Mouse (Mus musculus) liver, postnatal 0 days (tissue): ENCODE results near the gene Mef2a. TPM values are rescaled to one million over a fixed set of nuclear protein-coding genes. Genes with fewer than 3 reads are reported as not detected.
A peak's percentile ranks its signal among the peaks of the same experiment; 100 is the strongest.

Experiments used
- ATAC-seq: fragments of 200-750 bp; cut with Nextera tagmentation; 2 replicates; pipeline ENCODE4 v1.8.0; 2017; ENCODE audit warnings: mild to moderate bottlenecking, moderate library complexity
- DNase-seq: peaks from one replicate; pipeline ENCODE4 v3.0.0-alpha.2; 2016
- H3K27ac ChIP-seq: fragments of 300-500 bp; sonication (generic); 2 replicates; pipeline ENCODE4 v1.5.1; 2014; ENCODE audit warnings: antibody characterized with exemption, moderate library complexity, mild to moderate bottlenecking, low read depth
- H3K27me3 ChIP-seq: fragments of 300-500 bp; sonication (generic); 2 replicates; pipeline ENCODE4 v1.6.1; 2014; ENCODE audit warnings: low read length, control low read depth, mixed read lengths; ENCODE audit not compliant: insufficient read depth
- H3K36me3 ChIP-seq: fragments of 300-500 bp; sonication (generic); replicated peaks from 2 replicates; pipeline ENCODE4 v1.6.1; 2014; ENCODE audit warnings: mild to moderate bottlenecking, control low read depth, low read length, moderate library complexity, mixed read lengths; ENCODE audit not compliant: insufficient read depth
- H3K4me1 ChIP-seq: fragments of 300-500 bp; sonication (generic); 2 replicates; pipeline ENCODE4 v1.6.1; 2014; ENCODE audit warnings: antibody characterized with exemption, mild to moderate bottlenecking, control low read depth; ENCODE audit not compliant: insufficient read depth
- H3K4me2 ChIP-seq: fragments of 300-500 bp; sonication (generic); 2 replicates; pipeline ENCODE4 v1.6.1; 2014; ENCODE audit warnings: low read depth, mild to moderate bottlenecking, low read length, moderate library complexity, mixed read lengths
- H3K4me3 ChIP-seq: fragments of 300-500 bp; sonication (generic); 2 replicates; pipeline ENCODE4 v1.5.1; 2014; ENCODE audit warnings: low read depth, low read length
- H3K9ac ChIP-seq: fragments of 300-500 bp; sonication (generic); replicated peaks from 2 replicates; pipeline ENCODE4 v1.6.1; 2014; ENCODE audit warnings: mild to moderate bottlenecking, moderate library complexity
- H3K9me3 ChIP-seq: fragments of 300-500 bp; sonication (generic); 2 replicates; pipeline ENCODE4 v1.6.1; 2016; ENCODE audit warnings: mild to moderate bottlenecking, control low read depth, low read length, mixed read lengths
- CTCF ChIP-seq: sonication (generic); IDR thresholded peaks from 2 replicates; pipeline ENCODE4 v1.5.1; 2016; ENCODE audit warnings: antibody characterized with exemption, low read depth
- EP300 ChIP-seq: IDR thresholded peaks from 2 replicates; pipeline ENCODE4 v1.6.1; 2016; ENCODE audit warnings: antibody characterized with exemption, low read depth, mild to moderate bottlenecking
- WGBS: fragments of 180-500 bp; shearing (Covaris S2); extraction: QIAGEN DNeasy Blood & Tissue Kit; methylation state at CpG from one replicate; pipeline ENCODE4 v1.1.7; 2014; ENCODE audit not compliant: insufficient replicate concordance; 5-methylcytosine and 5-hydroxymethylcytosine counted together
- polyA plus RNA-seq: library from polyadenylated mRNA; unstranded; fragments of >200 nt; fragmentation: Nextera tagmentation; extraction: Ambion mirVana; gene quantifications from 2 replicates; pipeline ENCODE4 v1.2.1, GENCODE M21; 2015

The Mef2a gene
- polyA plus RNA-seq, 1 experiment from 2014 or later, result 10.7 TPM

DNA sequence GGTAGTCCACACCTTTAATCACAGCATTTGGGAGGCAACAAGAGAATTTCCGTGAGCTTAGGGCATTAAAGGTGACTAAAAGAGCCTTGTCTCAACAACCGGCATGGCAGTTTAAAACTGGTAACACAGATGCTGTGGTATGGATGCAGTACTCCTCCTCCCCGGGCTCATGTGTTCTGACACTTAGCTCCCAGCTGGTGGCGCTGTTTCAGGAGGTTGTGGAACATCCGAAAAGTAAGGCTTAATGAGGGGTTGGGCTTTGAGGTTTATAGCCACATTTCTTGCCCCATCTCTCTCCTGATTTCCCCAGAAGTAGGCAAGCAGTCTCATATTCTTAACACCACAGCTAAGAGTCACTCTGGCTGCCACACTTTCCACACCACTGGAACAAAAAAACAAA is 16.8 kb downstream of the Mef2a start:
- H3K4me3 ChIP-seq, result no peak overlapping the region
- DNase-seq (no peak), ATAC-seq (no peak)
- H3K4me2 ChIP-seq, result no peak overlapping the region
- no peaks in the 10 kb centered on the region for H3K27me3 ChIP-seq
- TF ChIP-seq CTCF (peak; percentile 46; the same call in 1 of the 2 replicates), EP300 (no peak)
- H3K9ac ChIP-seq, result no peak overlapping the region
- H3K36me3 ChIP-seq, result no peaks in the 10 kb centered on the region
- 89% methylated on average over 5 of the region's 5 CpGs for WGBS
- H3K9me3 ChIP-seq, result no peaks in the 10 kb centered on the region
- no peak overlapping the region for H3K27ac ChIP-seq
- 0 out of 2 replicates have a peak, but pooled peaks cover 6% of the 10 kb centered on the region for H3K4me1 ChIP-seq

DNA sequence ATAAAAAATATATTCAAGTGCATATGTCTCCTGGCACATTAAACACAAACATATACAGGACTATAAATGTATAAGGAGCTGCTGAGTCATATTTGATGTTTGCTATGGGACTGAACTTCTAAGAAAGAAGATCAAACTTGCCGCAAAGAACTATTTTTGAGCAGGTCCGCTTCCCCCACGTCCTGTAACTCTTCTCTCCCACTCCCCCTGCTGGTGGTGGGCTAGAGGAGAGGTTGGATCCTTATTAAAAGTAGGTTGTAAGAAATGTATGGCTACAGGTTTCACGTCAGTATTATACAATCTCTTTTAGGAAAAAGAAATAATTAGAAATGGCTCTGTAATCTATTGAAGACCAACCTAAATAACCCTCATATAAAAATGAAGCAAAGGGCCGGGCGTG is 19.0 kb downstream of the Mef2a start:
- 65% methylated on average over 6 of the region's 6 CpGs for WGBS
- peak; percentile 37 for DNase-seq
- no peak overlapping the region for H3K27ac ChIP-seq
- TF ChIP-seq EP300 (no peak), CTCF (peak; percentile 62)
- H3K9me3 ChIP-seq, result no peaks in the 10 kb centered on the region
- ATAC-seq, result no peak
- 0 out of 2 replicates have a peak, but pooled peaks cover 6% of the 10 kb centered on the region for H3K4me1 ChIP-seq
- H3K36me3 ChIP-seq, result no peaks in the 10 kb centered on the region; the same call in 1 of the 2 replicates
- H3K9ac ChIP-seq, result no peak overlapping the region
- H3K4me3 ChIP-seq, result no peak overlapping the region
- H3K4me2 ChIP-seq, result no peak overlapping the region
- no peaks in the 10 kb centered on the region for H3K27me3 ChIP-seq

- Histone ChIP-seq H3K36me3 (no peaks in the 10 kb centered on the region; the same call in 1 of the 2 replicates), H3K9me3 (no peaks in the 10 kb centered on the region), H3K4me2 (no peak overlapping the region), H3K4me1 (0 out of 2 replicates have a peak, but pooled peaks cover 6% of the 10 kb centered on the region), H3K27ac (no peak overlapping the region), H3K4me3 (no peak overlapping the region), H3K27me3 (no peaks in the 10 kb centered on the region), H3K9ac (no peak overlapping the region)
- DNase-seq (no peak), ATAC-seq (no peak)
- 66% methylated on average over 4 of the region's 4 CpGs for WGBS
- TF ChIP-seq EP300, result no peak
- no peak for TF ChIP-seq CTCF
These were observed 19.7 kb downstream of the Mef2a start for GRCm38 (mm10) chr7:67352989-67353388.

DNA sequence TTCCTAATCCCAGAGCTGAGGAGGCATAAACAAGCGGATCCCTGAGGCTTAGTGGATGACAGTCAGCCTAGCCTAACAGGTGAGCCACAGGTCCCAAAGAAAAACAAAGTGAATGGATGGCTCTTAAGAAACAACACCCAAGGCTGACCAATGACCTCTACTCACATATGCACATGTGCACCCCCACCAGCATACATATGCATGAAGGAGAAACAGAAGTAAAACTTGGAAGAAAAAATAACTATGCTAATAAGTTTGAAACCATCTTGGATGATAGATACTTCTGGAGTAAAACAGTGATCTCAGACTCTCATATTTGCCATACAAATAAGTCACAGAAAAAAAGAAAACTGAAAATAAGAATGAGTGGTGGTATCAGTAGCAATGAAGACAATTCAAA is 28.2 kb downstream of the Mef2a start:
- no peak overlapping the region for H3K4me3 ChIP-seq
- no peak for DNase-seq
- no peaks in the 10 kb centered on the region for H3K27me3 ChIP-seq
- no peak for ATAC-seq
- no peak for TF ChIP-seq EP300
- no peak for TF ChIP-seq CTCF
- no peaks in the 10 kb centered on the region for H3K9me3 ChIP-seq
- no peak overlapping the region for H3K4me2 ChIP-seq
- 91% methylated on average over 1 of the region's 1 CpGs for WGBS
- no peaks in the 10 kb centered on the region; the same call in 1 of the 2 replicates for H3K36me3 ChIP-seq
- H3K4me1 ChIP-seq, result no peaks in the 10 kb centered on the region
- no peak overlapping the region for H3K27ac ChIP-seq
- no peak overlapping the region for H3K9ac ChIP-seq

DNA sequence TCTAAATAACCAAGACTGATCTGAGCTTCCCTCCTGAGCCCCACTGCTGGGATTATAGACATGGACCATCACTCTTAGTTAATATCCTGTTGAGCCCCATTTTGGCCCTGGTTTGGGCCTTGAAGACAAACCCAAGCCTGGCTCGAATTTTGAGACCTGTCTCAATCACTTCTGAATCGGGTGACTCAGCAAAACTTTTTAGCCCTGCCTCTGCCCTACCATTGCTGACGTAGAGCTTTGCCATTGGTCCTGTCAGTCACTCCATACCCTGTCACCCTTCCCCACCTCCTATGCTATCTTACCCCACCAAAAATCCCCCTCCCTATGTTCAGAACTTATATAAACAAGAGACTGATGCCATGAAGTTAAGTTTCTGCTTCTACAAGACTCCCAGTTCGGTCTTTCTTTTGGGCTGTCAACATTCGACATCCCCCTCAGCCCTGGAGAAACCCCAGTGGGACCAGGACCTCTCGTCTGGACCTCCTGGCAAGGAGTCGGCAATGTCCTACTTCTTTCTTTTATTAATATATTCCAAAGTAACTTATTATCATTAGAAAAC is 30.5 kb downstream of the Mef2a start:
- ATAC-seq, result no peak
- Histone ChIP-seq H3K27ac (no peak overlapping the region), H3K4me3 (no peak overlapping the region), H3K9ac (no peak overlapping the region), H3K9me3 (no peaks in the 10 kb centered on the region), H3K4me1 (no peaks in the 10 kb centered on the region), H3K36me3 (no peaks in the 10 kb centered on the region), H3K27me3 (no peaks in the 10 kb centered on the region), H3K4me2 (no peak overlapping the region)
- TF ChIP-seq EP300 (no peak), CTCF (no peak)
- 71% methylated on average over 7 of the region's 7 CpGs for WGBS
- DNase-seq, result no peak

- ATAC-seq, result no peak
- no peak overlapping the region for H3K9ac ChIP-seq
- WGBS, result 66% methylated on average over 1 of the region's 1 CpGs
- no peak overlapping the region for H3K4me3 ChIP-seq
- no peak for TF ChIP-seq CTCF
- TF ChIP-seq EP300, result no peak
- H3K4me2 ChIP-seq, result no peak overlapping the region
- no peaks in the 10 kb centered on the region for H3K27me3 ChIP-seq
- no peaks in the 10 kb centered on the region; the same call in 1 of the 2 replicates for H3K36me3 ChIP-seq
- no peaks in the 10 kb centered on the region for H3K4me1 ChIP-seq
- no peak for DNase-seq
- H3K9me3 ChIP-seq, result no peaks in the 10 kb centered on the region
- no peak overlapping the region for H3K27ac ChIP-seq
These were observed 52.3 kb downstream of the Mef2a start for GRCm38 (mm10) chr7:67320359-67320758.

DNA sequence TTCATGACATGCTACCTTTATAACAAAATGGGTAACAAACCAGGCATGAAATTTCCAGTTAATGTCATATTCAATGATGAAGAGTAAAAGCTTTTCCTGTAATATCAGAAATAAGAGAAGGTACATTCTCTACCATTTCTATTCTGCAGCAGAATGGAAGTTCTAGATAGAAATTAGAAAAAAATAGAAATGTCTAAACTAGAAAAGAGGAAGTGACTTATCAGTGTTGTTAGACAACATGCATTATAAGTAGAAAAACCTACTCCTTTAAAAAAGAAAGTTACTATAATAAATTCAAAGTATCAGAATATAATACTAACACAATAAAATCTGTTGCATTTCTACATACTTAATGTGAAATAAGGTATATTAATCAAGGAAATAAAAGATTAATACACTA is 54.0 kb downstream of the Mef2a start:
- no peak overlapping the region for H3K9ac ChIP-seq
- ATAC-seq (no peak), DNase-seq (no peak)
- H3K9me3 ChIP-seq, result no peaks in the 10 kb centered on the region
- no peaks in the 10 kb centered on the region; the same call in 1 of the 2 replicates for H3K36me3 ChIP-seq
- H3K4me3 ChIP-seq, result no peak overlapping the region
- no peak overlapping the region for H3K27ac ChIP-seq
- H3K4me2 ChIP-seq, result no peak overlapping the region
- H3K27me3 ChIP-seq, result no peaks in the 10 kb centered on the region
- no peaks in the 10 kb centered on the region for H3K4me1 ChIP-seq
- TF ChIP-seq EP300 (no peak), CTCF (no peak)
